Mouse (Mus musculus): ENCODE data around the gene Ube2v1.

The Ube2v1 gene

GRCm38 (mm10) chr2:167564551-167565311 lies 67.2 kb downstream of the Ube2v1 start:
- in situ Hi-C loops (cut with MboI), result no loop called here

GRCm38 (mm10) chr2:167563703-167564102 lies 68.2 kb downstream of the Ube2v1 start:
- in situ Hi-C loops (cut with MboI), result no loop called here

DNA sequence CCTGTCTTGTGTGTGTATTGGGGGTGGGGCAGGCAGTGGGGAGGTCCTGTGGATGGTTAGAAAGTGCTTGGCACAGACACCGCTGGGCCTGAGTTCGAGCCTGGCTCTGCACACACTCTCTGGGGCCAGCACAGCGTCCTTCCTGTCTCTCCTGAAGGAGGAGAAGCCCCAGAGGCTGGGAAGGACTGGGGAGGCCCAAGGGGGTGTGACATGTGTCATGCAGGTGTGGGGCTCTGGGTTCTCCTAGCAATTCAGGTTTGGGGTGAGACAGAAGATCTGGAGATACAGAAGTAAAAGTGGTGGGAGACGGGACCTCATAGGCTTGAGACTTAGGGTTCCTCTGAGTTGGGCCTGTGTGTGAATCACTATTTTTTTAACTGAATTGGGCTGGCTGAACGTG lies 68.9 kb downstream of the Ube2v1 start:
- in situ Hi-C loops (cut with MboI), result no loop called here

GRCm38 (mm10) chr2:167562101-167562500 lies 69.8 kb downstream of the Ube2v1 start:
- in situ Hi-C loops (cut with MboI), result no loop called here

- in situ Hi-C loops (cut with MboI), result no loop called here
These were observed 72.5 kb downstream of the Ube2v1 start for GRCm38 (mm10) chr2:167559413-167559812.

Measured in mature B cell (primary cell).